Mouse (Mus musculus) cerebellum, adult (tissue): Measurements from ENCODE around the gene Lysmd3.
A peak's percentile ranks its signal among the peaks of the same experiment; 100 is the strongest.

ENCODE experiments used
- ATAC-seq: cut with Nextera tagmentation; 2 replicates; pipeline ENCODE4 v1.9.2; 2017; ENCODE audit warnings: mild to moderate bottlenecking, moderate library complexity, mixed read lengths; ENCODE audit not compliant: insufficient number of reproducible peaks, low FRiP score, low TSS enrichment

Gene Lysmd3

DNA sequence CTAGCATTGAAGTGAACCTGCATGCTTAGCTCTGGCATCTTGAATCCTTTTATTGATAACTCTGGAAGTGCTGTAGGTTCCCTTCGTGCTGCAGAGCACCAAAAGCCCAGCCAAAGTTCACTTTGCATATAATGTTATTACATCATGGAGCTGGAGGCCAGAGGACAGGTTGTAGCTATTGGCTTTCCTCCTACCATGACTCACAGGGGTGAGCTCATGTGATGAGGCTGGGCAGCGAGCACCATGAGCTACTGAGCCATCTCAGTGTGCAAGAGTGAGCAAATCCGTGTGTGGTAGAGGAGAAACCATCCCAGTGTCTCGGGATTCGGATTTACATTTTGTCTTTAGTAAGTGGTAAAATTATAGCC is 6.9 kb downstream of the Lysmd3 start:
- peak; percentile 92 for ATAC-seq

DNA sequence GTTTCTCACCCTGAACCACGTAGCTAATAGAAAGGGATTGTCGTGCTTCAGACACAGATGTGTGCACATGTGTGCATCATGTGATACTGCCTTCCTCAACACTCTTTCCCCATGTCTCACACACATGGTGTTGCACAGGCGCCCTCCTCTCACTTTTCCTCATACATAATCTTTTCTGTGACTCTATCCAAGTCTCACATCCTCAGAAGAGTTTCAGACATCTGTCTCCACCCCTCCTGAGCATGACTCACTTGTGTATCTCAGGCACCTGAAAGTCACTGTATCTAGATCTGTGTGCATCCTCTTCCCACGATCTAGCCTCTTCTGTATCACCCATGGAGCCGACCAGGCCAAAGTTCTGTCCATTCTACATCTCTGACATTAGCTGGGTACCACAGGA is 10.2 kb downstream of the Lysmd3 start:
- ATAC-seq = no peak

DNA sequence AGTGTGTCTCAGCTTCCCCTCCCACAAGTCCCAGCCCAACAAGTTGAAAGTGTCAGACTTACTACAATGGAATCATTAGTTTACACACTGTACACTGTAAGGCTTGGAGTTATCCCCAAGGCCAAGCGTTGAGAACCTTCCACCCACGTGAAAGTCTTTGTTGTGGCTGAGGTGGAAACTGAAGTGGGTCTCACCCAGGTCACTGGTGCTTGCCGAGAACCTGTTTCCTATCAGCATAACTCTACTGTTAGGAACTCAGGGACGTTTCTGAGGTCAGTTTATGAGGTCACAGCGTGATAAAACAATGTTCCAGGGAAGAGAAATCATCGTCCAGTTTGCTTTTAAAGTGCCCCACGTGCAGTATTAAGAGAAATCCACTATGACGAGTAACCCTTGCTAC is 17.9 kb downstream of the Lysmd3 start:
- ATAC-seq = no peak

DNA sequence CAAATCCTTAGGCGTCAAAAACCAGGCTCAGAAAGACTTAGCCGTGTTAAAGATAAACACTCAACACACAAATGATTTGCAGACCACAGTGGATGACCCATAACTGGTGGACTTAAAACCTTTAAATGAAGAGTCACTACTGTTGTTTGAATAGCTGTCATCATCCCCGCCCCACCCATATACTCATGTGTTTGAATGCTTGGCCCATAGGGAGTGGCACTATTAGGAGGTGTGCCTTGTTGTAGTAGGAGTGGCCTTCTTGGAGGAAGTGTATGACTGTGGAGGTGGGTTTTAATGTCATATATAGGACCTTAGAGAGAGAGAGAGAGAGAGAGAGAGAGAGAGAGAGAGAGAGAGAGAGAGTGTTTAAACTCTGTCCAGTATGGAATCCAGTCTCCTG is 25.6 kb downstream of the Lysmd3 start:
- ATAC-seq = no peak

DNA sequence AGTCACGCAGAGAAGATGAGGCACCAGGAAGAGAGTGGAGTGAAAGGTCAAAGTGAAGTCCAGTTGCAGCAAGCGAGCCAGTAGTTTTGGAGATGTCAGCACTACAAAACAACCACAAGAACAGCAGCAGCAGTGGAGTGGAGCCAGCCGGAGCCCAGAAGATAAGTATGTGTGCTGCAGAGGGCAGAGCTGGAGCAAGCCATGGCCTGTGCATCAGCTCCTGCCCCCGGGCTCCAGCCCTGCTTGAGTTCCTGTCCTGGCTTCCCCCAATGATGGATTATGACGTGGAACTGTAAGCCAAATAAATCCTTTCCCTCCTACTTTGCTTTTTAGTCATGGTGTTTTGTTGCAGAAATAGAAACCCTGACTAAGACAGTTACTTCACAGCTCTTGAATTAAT is 26.8 kb downstream of the Lysmd3 start:
- ATAC-seq = no peak

DNA sequence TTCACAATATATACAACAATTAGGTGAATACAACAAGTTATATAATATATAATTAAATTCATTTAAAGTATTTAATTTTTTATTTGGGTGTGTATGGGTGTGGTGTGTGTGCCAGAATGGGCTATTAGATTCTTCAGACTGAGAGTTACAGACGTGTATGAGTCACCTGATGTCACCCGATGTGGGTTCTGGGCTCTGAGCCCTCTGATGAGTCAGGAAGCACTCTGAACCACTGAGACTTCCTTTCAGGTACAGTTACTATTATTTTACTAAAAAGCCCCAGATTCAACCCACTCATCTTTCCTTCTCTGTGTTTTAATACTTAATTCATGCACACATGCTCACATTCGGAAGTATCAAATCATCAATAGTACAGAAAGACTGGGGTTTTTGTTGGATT is 27.4 kb downstream of the Lysmd3 start:
- ATAC-seq = no peak

DNA sequence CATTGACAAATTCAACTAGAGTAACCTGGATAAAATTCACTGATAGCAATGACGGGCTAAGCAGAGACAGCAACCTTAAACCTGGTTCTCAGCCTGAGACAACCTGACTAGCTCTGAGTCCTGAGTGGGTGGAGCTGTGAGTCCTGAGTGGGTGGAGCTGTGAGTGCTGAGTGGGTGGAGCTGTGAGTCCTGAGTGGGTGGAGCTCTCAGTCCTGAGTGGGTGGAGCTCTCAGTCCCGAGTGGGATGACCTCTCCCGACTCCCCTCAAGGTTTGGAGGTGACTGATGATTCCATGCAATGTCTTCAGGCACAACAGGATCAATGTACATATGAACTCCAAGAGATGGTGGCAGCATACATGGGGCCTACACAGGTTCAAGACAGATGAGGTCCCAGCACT is 32.1 kb downstream of the Lysmd3 start:
- ATAC-seq = no peak

DNA sequence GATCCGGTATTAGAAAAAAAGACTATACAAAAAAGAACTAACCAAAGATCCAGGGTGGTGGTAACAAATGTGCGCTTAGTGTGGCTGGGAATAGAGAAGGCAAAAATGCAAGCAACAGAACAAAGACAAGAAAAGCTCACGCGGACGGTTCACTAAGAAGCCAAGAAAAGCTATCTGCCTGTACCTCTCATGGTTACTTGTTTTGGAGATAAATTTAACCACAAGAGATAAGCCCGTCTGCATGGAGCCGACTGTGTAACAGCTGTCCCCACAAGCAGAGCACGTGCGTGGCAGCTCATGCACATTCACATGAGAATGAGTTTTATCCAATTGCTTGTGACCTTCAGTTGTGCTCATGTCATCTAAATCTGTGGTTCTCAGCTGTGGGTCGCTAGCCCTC is 33.0 kb downstream of the Lysmd3 start:
- no peak for ATAC-seq

DNA sequence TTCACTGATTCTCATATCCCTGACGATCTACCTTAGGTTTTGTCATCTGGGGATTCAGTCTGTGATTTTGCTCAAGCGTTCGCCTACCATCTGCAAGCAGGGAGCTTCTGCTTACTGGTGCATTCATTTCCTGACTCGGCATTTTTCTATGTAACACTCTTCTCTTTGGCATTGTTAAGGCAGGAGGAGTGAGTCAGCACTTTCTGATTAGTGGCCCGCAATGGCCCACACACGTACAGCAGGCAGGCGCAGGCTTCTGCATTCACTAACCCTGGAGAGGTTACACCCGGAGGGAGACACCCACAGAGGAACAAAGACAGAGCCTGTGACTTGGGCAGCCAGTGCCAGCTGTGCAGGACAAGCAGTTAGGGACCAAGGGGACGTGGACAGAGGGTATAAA is 34.1 kb downstream of the Lysmd3 start:
- ATAC-seq = 0 out of 2 replicates have a peak, but pooled peaks have one; percentile 10

DNA sequence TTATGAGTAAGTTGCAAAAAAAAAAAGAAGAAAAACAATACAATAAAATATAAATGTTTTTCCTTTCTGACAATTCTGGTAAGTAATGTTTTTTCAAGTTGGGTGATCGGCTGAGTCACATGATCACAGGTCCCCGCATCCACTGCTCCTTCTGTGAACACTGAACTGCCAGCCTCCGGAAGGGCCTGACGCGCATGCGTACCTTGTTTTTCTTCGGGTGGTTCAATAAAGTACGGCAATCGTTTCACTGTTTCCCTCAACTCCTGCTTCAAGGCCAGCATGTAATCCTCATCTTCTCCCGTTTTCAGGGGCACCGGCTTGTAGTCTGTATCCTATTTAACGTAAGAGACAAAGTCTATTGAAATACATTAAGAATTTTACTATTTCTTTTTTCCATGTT is 37.0 kb downstream of the Lysmd3 start:
- ATAC-seq = no peak

DNA sequence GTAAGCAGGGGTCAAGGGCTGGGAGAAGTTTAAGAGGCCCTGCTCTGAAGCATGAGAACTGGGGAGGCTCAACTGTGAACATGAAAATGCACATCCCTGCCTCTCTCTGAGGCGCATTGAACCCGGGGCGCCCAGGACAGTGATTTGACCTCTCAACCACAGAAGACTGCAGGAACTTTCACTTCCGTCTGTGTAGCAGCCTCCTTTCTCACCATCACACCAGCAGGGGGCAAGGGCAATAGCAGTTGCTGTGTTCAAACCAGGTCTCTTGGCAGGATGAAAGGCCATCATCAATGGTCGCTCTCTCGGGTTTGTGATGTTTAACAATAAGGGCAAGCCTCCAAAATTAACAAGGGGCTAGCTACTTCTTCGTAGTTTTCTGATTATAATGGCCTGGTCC is 45.7 kb downstream of the Lysmd3 start:
- no peak for ATAC-seq

DNA sequence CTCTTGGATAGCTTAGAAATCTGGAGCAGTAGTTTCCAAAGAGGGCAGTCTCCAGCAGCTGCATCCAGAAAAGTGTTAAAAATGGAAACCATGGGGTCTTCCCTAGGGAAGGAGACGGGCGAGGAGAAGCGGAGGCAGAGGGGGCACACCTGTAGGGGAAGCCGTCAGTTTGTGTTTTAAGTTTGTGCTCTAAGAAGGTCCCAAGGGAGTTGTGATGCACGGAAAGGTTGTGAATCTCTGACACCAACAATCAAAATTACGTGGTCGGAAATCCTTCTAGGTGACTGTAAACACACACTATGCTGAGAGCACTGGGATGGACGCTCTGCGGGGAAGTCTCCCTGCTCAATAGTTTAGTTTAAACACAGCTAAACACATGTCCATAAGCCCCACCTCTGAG is 46.2 kb downstream of the Lysmd3 start:
- no peak for ATAC-seq

DNA sequence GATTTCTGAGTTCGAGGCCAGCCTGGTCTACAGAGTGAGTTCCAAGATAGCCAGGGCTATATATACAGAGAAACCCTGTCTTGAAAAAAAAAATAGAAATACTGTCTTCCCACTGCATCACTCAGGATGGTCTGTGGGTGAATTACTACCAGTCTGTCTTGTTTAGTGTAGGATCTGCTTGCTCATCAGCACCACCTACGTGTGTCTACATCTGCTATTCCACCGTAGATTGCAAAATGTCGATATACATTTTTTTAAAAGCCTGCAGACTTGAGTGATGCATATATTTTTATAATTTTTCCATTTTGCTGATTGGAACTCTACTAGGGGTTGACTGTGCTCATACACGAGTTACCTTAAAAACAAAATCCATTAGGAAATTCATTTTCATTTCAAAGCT is 48.8 kb downstream of the Lysmd3 start:
- ATAC-seq = no peak

DNA sequence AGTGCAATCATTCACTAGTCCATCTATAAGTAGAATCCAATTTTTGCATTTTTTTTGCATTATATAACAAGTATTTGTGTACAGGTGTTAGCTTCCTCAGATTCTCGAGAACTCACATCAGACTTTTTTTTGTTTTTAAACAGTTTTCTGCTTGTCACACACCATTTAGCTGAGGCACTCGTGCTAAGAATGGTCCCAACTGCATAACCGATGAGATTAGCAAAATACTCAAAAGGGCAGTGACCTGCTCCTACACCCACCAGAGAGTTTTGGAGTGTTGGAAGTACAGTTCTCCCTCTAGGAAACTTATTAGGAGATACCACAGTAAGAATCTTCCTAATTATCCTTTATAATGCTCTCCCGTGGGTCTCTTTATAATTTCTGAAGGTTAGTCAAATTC is 52.3 kb downstream of the Lysmd3 start:
- ATAC-seq = no peak

DNA sequence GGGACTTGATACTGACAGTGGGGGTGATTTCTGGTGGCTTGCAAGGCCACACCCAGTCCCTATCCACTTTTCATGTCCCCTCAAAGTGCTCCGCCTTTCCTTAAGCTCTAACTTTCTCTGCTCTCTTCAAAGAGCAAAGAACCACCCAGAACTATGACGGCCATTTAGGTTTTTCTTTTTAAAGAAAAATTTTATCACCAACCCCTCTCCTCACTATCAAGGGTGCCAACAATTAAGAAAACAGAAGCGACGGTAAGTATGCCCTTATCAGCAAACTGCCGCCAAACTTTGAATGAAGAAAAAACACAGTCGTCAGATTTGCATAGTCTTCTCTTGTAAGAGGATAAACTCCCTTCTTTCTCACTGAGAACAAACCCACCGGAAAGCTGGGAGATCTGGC is 52.8 kb downstream of the Lysmd3 start:
- ATAC-seq = no peak

DNA sequence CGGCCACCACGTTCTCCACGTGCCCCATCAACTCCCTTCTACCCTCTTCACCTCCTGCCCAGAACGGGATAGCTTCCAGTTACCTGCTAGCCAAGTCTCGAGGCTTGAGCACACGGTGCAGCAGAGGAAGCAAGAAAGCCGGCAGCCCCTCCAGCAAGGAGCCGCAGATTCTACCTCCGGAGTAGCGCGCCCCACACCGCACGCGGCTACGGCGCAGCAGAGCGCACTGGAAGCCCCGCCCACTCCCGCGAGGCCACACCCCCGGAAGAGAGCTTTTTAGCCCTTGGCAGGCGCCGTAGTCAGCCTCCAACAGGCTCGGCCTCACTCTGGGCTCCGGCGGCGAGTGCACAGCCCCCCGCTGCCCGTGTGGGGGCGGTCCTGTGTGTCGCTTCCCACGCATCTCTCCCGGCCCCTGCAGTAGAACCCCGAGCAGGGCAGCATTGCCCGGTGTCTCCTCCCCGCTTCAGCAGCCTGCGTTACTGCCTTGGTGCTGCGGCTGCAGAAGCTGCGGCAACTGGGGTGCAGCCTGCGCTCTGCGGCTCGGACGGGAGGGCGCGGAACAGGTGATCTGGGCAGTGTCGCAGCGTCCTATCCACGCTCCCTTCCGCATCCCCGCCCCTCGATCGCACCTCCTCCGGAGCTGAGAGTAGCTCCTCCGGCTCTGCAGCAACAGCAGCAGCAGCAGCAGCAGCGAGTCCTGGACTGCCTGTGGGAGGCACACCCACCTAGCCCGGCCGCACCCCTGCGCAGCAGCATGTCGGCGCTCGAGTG is 53.5 kb downstream of the Lysmd3 start, which contains the start of the genes Polr3g and Mblac2:
Gene Polr3g (minus strand): TSS at position 239 of the 771 bp plus-strand sequence.
Gene Mblac2 (plus strand): TSS at position 567 of the 771 bp plus-strand sequence.
- ATAC-seq = peak; percentile 87

DNA sequence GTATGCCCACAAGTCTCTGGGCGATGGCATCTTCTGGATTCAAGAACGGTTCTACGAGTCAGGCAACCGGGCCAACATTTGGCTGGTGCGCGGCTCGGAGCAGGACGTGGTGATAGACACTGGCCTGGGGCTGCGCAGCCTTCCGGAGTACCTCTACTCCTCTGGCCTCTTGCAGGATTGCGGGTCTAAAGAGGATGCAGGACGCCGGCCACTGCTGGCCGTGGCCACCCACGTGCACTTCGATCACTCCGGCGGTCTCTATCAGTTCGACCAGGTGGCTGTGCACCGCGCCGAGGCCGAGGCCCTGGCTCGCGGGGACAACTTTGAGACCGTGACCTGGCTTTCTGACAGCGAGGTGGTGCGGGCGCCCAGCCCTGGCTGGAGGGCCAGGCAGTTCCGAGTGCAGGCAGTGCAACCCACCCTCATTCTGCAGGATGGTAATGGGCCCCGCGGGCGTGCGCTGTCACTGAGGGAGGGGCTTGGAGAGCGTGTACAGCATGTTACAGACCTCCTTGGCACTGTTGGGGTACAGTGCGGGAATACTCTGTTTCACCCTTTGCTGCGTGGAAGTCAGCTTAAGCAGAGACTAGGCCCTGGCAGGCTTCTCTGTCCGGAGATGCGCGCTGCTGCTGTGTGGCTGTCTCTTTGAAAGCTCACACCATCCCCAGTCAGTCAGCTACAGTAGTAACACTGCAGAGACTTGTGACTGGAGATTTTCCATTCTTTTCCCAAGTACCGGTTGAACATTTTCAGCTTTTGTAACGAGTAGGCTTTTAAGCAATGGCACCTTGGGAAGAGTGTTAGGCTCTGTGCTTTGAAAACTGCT is 54.3 kb downstream of the Lysmd3 start:
- peak; percentile 31 for ATAC-seq

DNA sequence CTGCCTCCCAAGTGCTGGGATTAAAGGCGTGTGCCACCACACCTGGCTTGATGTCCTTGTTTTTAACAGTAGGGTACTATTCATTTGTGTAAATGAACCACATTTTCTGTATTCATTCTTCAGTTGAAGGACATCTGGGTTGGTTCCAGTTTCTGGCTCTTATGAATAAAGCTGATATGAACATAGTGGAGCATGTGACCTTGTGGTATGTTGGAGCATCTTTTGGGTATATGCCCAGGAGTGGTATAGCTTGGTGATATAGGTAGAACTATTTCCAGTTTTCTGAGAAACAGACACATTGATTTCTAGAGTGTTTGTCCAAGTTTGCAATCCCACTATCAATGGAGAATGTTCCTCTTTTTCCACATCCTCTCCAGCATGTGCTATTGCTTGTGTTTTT is 56.4 kb downstream of the Lysmd3 start:
- ATAC-seq = no peak
